Mouse (Mus musculus): ENCODE results near the gene Pcdh9. TPM values are rescaled to one million over a fixed set of nuclear protein-coding genes. Genes with fewer than 3 reads are reported as not detected.

The Pcdh9 gene
- polyA plus RNA-seq, 1 experiment: 38.5 TPM

- TF ChIP-seq POLR2A (IDR thresholded peaks at IDR 0.05; ENCODE audit: borderline replicate concordance, extremely low read depth, insufficient read depth, insufficient read length, poor library complexity, severe bottlenecking) (no peak), CTCF (IDR thresholded peaks at IDR 0.05; ENCODE audit: borderline replicate concordance, extremely low read depth, insufficient read depth, insufficient read length) (no peak)
- DNase-seq (ENCODE audit: low read depth): no peak
Observed at GRCm38 (mm10) chr14:93354150-93354549, 536.3 kb downstream of the Pcdh9 start.

- no peak for TF ChIP-seq CTCF (IDR thresholded peaks at IDR 0.05; ENCODE audit: borderline replicate concordance, extremely low read depth, insufficient read depth, insufficient read length)
- no peak for TF ChIP-seq POLR2A (IDR thresholded peaks at IDR 0.05; ENCODE audit: borderline replicate concordance, extremely low read depth, insufficient read depth, insufficient read length, poor library complexity, severe bottlenecking)
- peak; percentile 65 for DNase-seq (ENCODE audit: low read depth)
Observed at GRCm38 (mm10) chr14:93350906-93351305, 539.6 kb downstream of the Pcdh9 start.

GRCm38 (mm10) chr14:93349166-93349565, 541.3 kb downstream of the Pcdh9 start:
- no peak for TF ChIP-seq CTCF (IDR thresholded peaks at IDR 0.05; ENCODE audit: borderline replicate concordance, extremely low read depth, insufficient read depth, insufficient read length)
- TF ChIP-seq POLR2A (IDR thresholded peaks at IDR 0.05; ENCODE audit: borderline replicate concordance, extremely low read depth, insufficient read depth, insufficient read length, poor library complexity, severe bottlenecking): no peak
- peak; percentile 72 for DNase-seq (ENCODE audit: low read depth)

- TF ChIP-seq POLR2A (IDR thresholded peaks at IDR 0.05; ENCODE audit: borderline replicate concordance, extremely low read depth, insufficient read depth, insufficient read length, poor library complexity, severe bottlenecking) (no peak), CTCF (IDR thresholded peaks at IDR 0.05; ENCODE audit: borderline replicate concordance, extremely low read depth, insufficient read depth, insufficient read length) (no peak)
- peak; percentile 37 for DNase-seq (ENCODE audit: low read depth)
Observed at GRCm38 (mm10) chr14:93347031-93347430, 543.4 kb downstream of the Pcdh9 start.

- no peak for TF ChIP-seq CTCF (IDR thresholded peaks at IDR 0.05; ENCODE audit: borderline replicate concordance, extremely low read depth, insufficient read depth, insufficient read length)
- TF ChIP-seq POLR2A (IDR thresholded peaks at IDR 0.05; ENCODE audit: borderline replicate concordance, extremely low read depth, insufficient read depth, insufficient read length, poor library complexity, severe bottlenecking): no peak
- DNase-seq (ENCODE audit: low read depth): peak; percentile 42
Observed at GRCm38 (mm10) chr14:93342781-93343180, 547.7 kb downstream of the Pcdh9 start.

- DNase-seq (ENCODE audit: low read depth): peak; percentile 56
- TF ChIP-seq POLR2A (IDR thresholded peaks at IDR 0.05; ENCODE audit: borderline replicate concordance, extremely low read depth, insufficient read depth, insufficient read length, poor library complexity, severe bottlenecking) (no peak), CTCF (IDR thresholded peaks at IDR 0.05; ENCODE audit: borderline replicate concordance, extremely low read depth, insufficient read depth, insufficient read length) (no peak)
Observed at GRCm38 (mm10) chr14:93341390-93341789, 549.1 kb downstream of the Pcdh9 start.

- DNase-seq (ENCODE audit: low read depth): peak; percentile 23
- TF ChIP-seq CTCF (IDR thresholded peaks at IDR 0.05; ENCODE audit: borderline replicate concordance, extremely low read depth, insufficient read depth, insufficient read length) (no peak), POLR2A (IDR thresholded peaks at IDR 0.05; ENCODE audit: borderline replicate concordance, extremely low read depth, insufficient read depth, insufficient read length, poor library complexity, severe bottlenecking) (no peak)
Observed at GRCm38 (mm10) chr14:93329247-93329646, 561.2 kb downstream of the Pcdh9 start.

- peak; percentile 63 for DNase-seq (ENCODE audit: low read depth)
Observed at GRCm38 (mm10) chr14:93317393-93317792, 573.1 kb downstream of the Pcdh9 start.

DNA sequence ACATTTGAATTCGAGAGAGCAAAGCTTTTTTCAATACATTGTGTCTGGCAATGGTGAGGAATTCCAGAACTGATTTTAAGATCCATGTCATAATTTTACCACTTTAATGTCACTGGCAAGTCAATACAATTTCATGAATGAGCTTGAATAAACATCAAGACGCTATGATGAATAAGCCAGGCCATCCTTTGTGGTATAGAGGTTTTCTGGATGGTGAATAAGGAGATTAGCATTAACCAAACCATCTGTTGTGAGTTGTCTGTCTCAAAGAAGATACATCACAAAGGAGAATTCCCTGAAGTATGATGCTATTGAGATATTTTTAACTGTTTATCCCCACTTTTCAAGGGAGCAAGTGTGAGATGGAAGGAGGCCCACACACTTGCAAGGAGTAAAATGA, 602.1 kb downstream of the Pcdh9 start:
- DNase-seq (ENCODE audit: low read depth): peak; percentile 35
- no peak for TF ChIP-seq CTCF (IDR thresholded peaks at IDR 0.05; ENCODE audit: borderline replicate concordance, extremely low read depth, insufficient read depth, insufficient read length)
- TF ChIP-seq POLR2A (IDR thresholded peaks at IDR 0.05; ENCODE audit: borderline replicate concordance, extremely low read depth, insufficient read depth, insufficient read length, poor library complexity, severe bottlenecking): no peak

More at GRCm38 (mm10) chr14:93317393-93317792, 573.1 kb downstream of the Pcdh9 start:
- TF ChIP-seq POLR2A (IDR thresholded peaks at IDR 0.05; ENCODE audit: borderline replicate concordance, extremely low read depth, insufficient read depth, insufficient read length, poor library complexity, severe bottlenecking) (no peak), CTCF (IDR thresholded peaks at IDR 0.05; ENCODE audit: borderline replicate concordance, extremely low read depth, insufficient read depth, insufficient read length) (no peak)

GRCm38 (mm10) chr14:93287642-93288041, 602.8 kb downstream of the Pcdh9 start:
- TF ChIP-seq CTCF (IDR thresholded peaks at IDR 0.05; ENCODE audit: borderline replicate concordance, extremely low read depth, insufficient read depth, insufficient read length): no peak
- no peak for TF ChIP-seq POLR2A (IDR thresholded peaks at IDR 0.05; ENCODE audit: borderline replicate concordance, extremely low read depth, insufficient read depth, insufficient read length, poor library complexity, severe bottlenecking)
- peak; percentile 55 for DNase-seq (ENCODE audit: low read depth)

DNA sequence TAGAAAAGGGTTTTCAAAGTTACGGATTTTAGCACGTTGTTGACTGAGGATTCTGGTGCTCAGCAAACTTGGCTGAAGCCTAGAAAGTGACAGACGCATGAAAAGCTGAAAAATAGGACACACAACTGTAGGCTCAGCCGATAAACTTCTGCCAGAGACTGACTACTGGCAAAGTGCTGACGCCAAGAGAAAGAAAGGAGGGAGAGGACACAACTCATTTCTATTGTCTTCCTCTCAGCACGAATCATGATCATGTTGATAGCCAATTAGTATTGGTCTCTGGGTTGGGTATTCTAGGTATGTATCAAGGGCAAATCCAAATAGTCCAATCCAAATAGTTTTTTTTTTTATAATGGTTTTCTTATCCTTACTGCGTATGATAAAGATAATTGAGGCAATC, 605.3 kb downstream of the Pcdh9 start:
- no peak for TF ChIP-seq POLR2A (IDR thresholded peaks at IDR 0.05; ENCODE audit: borderline replicate concordance, extremely low read depth, insufficient read depth, insufficient read length, poor library complexity, severe bottlenecking)
- TF ChIP-seq CTCF (IDR thresholded peaks at IDR 0.05; ENCODE audit: borderline replicate concordance, extremely low read depth, insufficient read depth, insufficient read length): no peak
- DNase-seq (ENCODE audit: low read depth): no peak

GRCm38 (mm10) chr14:93284009-93284408, 606.5 kb downstream of the Pcdh9 start:
- DNase-seq (ENCODE audit: low read depth): no peak
- TF ChIP-seq POLR2A (IDR thresholded peaks at IDR 0.05; ENCODE audit: borderline replicate concordance, extremely low read depth, insufficient read depth, insufficient read length, poor library complexity, severe bottlenecking) (no peak), CTCF (IDR thresholded peaks at IDR 0.05; ENCODE audit: borderline replicate concordance, extremely low read depth, insufficient read depth, insufficient read length) (no peak)

Measured in brain, embryonic 14.5 days (tissue).